Mouse (Mus musculus) frontal cortex, postnatal 25 days (tissue): ENCODE data around the gene Gins2.

Experiments used
- DNase-seq, 2 experiments: peaks; one replicate each; pipeline ENCODE4 v3.0.0; 2022; ENCODE audit warnings: low spot score in 2 of 2

Gins2 gene

DNA sequence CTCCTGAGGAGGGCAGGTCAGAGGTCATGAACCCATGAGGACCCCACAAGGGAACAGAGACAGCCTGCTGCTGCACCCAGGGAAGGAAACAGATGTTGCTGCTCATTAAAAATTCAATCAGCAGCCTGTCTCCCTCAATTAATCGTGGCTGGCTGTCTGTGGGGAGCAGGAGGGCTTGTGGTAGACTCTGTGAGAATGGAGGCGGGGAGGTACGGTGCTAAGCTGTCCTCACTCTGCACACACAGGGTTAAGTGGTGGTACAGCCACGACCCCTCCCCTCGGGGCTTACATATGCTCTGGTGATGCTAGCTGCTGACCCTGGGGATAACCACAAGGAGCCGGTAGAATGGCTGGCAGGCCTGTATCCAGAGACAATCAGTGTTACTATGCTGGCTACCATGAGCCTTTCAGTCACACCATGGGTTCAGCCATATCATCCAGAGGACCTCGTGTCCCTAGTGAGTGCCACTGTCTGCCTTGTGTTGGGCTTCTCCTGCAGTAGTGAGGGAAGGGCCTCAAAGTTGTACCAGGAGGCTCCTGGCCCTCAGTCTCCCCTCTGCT, 23.9 kb downstream of the Gins2 start:
- DNase-seq = no peak

DNA sequence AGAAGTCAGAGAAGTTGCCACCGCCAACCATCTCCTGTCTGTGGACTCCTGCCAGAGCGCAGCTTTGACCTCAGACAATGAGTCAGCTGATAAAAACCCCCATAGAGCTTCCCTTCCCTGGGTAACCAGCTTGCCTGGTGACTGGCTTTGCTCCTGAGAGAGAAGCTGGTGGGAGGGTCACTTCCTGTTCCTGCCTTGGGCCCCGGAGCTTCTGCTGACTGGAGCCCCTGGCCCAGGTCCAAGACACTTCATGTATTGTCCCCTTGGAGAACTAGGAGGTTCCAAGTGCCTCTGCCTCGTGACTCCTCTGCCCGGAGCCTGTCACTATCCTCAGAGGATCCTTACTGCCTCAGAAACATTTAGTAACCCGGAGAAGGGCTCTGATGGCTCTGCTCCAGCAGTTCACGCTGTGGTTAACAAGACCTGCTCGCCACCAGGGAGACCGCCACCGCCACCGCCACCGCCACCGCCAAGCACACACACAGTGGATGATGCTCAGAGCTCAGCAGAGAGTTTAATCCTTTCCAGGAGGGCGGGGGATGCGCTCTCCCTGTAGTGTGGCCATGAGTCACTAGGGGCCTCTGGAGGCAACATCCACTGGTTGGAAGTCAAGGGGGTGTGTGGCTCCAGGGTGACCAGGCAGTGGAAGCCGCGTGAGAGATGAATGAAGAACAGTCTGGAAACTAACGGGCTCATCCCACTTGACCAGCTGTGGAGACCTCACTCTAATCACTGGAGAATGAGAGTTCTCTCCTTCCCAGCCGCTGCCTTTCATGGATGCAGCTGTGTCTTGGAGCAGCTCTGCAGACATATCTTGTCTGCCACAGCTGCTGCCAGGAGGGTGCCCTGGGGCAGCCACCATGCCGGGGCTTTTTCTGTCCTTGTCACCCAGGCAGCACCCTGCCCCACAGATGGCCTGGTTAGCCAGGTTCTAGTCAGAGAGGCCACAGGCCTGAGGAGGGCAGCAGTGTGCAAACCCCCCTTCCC, 25.0 kb downstream of the Gins2 start:
- DNase-seq = peak in 1 of 2 experiments; percentile 52

DNA sequence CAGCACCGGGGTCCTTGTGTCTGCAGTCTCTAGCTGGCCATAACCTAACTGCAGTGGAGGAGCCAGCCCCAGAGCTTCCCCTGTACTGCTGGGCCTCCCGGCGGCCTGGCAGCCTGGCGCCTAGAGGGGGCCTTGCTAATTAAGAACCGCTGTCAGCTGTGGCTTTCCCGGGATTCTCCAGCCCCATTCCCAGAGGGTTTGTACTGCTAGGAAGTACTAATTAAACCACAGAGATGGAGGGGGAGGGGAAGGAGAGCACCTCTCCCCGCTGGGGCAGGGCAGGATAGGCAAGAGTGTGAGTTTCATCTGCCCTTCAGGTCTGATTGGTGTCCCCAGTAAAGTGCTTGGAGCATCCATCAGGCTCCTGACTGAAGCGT, 25.8 kb downstream of the Gins2 start:
- DNase-seq = no peak

DNA sequence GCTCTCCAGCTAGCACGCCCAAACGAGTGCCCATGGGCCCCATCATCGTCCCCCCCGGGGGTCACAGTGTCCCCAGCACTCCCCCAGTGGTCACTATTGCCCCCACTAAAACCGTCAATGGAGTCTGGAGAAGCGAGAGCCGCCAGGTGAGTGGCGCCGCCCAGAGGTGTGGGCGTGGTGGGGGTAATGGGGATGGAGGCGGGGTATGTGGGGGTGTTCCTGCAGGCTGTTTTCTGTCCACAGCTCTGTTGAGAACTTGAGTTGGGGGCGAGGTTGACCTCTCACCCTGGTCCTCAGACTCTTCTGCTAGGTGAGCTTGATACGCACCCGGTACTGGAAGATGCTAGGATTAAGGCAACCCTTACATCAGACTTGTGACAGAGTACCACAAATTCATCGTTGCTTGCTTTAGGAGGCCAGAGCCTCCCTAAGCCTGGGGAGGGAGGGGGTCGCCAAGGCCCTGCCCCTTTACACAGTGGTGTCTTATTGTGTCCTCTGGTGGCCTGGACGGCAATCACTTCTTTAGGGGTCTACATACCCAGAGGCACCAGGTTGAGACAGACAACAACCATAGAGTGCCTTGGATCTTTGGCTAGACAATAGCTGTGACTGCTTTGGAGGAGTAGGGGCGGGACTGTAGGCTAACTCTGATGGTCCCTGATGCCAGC, 26.3 kb downstream of the Gins2 start:
- no peak for DNase-seq

DNA sequence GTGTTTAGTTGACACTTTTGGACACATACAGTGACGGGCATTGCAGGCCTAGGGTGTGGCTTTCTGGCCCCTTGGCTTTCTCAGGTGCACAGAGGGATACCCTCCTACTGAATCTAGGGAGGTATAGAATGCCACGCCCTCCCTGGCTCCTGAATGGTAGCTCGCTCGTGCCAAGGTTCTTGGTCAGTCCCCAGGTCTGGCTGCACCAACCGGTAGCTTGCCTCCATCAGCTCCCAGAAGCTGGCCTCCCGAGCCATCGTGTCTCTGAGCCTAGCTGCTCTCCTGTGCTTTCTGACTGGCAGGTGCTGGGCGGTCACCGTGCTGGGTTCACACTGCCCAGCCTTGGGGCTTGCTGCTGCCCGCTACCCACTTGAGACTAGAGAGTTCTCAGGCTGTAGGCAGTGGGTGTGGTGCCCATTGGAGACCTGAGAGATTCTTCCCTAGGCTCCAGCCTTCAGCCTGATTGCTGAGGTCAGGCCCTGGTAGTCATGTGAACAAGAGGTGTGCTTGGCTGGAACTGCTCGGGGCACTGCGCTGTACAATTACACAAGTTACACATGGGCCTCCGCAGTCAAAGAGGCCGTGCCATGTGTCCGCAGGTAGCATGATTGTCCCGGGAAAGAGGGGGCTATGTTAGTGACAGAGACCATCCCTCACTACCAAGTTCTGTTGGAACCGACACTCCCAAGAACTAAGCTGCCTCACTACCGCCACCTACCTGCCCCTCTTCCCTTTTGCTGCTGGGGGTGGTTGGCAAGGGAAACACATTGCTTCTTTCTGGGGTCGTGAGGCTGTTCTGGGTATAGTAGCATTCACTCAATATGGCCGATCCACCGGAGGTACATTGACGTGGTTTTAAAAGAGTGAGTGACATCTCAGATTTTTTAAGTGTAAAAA, 27.3 kb downstream of the Gins2 start:
- no peak for DNase-seq

DNA sequence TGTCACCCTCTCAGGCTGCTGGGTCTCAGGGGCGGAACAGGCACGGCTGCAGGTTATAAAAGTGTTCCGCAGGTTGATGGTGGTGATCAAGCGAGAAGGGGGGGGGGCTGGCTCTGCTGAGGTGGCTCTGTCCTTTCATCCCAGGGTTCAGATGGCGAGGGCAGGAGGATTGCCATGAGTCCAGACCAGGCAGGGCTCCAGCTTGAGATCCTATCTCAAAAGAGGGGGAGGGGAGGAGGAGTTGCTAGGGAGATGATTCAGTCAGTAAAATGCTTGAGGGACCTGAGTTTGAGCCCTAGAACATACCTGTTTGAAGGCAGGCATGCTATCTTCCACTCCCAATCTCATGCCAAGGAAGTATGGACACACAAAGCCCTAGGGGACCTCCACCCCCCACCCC, 28.6 kb downstream of the Gins2 start:
- DNase-seq = no peak

DNA sequence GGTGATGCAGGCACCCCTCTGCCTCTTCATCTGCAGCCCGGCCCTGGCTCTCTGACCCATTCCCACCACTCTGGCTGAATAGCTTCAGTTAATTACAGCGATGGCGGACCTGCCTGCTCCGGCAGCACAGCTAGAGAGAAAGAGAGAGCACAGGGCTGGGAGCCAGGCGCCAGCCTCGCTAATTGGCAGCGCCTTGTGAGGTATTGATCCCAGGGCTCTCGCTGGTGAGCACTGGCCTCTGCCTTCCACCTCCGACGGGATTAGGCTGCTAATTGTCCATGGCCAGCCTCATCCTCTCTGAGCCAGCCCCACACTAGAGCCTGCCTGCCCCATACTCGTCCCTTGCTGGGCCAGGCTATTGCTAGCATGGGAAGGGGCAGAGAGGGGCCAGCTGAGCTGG, 29.4 kb downstream of the Gins2 start:
- no peak for DNase-seq

DNA sequence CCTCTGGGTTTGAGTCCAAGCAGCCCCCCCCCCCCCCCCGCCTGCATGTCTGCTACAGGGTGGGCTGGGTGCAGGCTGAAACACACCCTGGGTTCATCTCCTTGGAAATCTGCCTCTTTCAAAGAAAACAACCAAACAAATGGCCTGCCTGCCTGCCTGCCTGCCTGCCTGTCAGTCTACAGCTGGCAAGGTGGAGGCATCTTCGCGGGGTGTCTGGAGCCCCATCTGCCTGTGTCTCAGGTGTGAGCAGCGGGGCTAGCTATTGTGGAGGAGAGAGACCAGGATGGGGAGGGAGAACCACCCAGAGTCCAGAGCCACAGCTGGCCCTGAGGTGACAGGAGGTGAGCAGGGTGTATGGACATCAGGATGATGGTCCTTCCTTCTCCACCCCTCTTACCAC, 30.9 kb downstream of the Gins2 start:
- no peak for DNase-seq

DNA sequence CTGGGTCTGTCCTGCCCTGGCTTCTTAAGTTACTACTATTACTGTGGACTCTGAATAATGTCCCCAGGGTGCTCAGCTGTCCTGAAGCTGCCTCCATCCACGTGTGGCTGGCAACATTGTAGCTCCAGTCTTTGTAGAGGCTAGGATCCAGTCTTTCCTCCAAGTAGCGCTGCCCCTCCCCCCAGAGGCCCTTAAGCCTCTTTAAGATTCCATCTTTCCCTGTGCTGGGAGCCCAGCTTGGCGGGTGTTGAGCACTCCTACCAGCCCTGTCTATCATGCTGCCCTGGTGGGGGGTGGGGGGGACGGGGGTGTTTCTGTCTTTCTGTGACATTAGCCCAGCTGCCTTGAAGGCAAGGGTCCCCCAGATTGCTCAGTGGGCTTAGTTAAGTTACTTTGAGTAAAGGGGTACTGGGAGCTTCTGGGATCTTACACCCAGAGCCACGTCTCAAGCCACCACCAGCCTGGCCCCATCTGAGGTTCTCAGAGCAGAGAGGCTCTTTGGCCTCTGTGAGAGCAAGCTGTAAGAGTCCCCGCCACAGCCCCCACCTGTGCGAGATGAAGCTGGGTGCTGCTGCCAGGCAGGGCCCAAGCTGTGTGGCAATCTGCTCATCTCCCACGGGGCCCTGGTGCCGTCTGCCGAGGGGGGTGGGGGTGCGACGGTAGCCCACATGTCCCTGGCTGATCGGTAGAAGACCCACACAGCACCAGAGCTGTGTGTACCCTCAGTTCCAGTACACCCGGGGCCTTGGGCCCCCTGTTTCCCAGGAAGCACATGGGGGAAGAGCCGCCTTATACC, 31.7 kb downstream of the Gins2 start:
- DNase-seq = peak; percentile 55 to 61

DNA sequence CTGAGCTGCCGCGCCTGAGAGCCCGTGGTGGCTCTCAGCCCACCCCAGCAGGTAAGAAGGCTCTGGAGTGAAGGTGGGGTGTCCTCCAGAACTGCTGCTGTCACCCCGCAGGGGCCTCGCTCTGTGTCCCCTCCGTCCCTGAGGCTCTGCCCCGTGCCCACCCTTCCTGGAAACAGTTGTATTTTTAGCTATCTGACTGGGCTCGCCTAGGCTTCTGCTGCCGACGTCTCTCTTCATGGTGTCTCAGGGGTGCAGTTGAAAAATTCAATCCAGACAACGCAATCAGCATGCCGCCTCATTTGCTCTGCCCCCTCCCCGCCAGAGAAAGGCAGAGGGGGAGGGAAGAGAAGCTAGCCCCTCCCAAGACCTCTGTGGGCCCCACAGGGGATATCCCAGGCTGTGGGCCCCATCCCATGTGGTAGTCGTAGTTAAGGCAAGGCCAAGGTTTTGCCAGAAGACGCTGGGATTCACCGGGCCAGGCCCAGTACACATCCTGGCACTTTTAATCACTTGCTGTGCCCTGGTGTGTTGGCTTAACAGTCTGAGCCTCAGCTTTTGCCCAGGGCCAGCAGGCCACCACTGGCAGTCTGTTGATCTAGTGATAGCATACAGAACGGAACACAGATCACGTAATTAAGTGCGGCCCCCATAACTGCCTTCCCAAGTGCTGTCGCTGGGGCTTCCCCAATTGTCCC, 32.8 kb downstream of the Gins2 start:
- no peak for DNase-seq

DNA sequence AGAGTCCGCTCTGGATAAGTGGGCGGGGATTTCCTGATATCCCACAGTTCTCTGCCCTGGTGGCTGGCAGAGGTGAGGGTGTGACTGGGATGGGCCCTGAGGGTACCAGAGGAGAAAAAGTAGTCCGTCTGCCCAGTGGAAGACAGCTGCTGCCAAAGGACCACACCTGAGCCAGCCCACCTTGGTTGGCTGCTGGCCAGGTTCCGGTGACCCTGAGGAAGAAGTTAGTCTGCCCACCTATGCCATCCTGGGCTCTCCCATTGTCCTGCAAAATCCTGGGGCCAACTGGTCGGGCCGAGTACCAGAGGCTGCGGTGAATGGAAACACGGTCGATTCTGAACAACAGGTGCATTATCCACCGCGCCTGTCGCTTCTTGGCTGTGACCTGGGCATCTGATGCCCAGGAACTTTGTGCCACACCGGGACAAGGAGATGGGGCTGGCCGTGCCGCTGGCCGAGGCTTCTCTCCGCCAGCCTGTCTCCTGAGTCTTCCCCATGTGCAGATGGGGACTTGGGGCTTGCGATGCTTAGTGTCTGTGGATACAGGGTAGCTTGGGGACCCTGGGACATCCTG, 34.6 kb downstream of the Gins2 start:
- DNase-seq = no peak

DNA sequence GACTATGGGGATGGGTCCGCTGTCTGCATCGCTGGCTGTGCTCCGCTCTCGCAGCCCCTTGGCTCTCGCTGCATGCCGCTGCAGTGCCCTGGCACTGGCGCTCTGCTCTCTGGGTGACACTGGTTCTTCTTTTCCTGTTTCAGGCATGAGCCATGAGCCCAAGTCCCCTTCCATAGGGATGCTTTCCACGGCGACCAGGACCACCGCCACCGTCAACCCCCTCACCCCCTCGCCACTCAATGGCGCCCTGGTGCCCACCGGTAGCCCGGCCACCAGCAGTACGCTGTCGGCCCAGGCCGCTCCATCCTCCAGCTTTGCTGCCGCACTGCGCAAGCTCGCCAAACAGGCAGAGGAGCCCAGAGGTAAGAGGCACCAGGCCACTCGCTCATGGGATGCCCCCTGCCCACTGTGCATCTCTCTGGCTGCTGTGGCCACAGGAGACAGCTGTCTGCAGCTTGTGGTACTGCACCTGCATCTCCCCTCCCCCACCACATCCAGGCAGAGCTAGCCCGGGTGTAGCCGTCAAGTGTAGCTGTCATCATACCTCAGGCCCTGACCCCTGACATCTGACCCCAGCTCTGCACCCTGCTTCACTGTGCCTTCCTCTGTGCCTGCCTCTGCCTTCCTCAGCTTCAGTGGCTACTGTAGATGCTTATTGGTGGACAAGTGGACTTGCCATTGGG, 35.5 kb downstream of the Gins2 start:
- DNase-seq = no peak

DNA sequence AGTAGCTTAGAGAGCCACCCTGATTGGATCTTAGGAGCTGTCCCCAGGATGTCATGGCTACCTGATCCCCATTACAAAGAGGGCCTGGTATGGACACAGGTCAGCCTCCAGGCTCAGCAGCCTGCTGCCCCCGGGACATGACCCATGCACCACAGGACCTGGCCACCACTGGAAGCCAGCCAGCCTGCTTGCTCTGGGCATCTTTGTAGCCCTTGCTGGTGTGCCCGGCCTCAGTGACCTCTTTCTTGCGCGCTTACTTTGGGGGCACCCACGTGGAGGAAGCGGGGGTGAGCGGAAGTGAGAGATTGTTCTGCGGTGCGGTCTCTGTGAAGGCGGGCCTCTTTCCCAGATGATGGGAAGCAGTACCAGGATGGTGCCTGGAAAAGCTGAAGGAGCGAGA, 36.6 kb downstream of the Gins2 start:
- no peak for DNase-seq

DNA sequence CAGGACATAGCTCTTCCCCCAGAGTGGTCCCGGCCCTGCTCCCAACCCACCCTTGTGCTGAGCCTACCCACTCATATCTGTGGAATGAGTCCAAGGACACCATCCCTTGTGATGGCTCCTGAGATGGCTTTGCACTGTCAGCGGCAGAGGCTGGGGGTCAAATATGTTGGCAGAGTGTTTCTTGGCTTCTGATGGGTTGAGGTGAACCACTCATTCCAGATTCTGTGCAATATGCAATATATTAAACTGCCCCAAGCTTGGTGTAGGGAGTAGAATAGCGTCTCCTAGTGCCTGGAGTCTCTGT, 37.5 kb downstream of the Gins2 start:
- no peak for DNase-seq

DNA sequence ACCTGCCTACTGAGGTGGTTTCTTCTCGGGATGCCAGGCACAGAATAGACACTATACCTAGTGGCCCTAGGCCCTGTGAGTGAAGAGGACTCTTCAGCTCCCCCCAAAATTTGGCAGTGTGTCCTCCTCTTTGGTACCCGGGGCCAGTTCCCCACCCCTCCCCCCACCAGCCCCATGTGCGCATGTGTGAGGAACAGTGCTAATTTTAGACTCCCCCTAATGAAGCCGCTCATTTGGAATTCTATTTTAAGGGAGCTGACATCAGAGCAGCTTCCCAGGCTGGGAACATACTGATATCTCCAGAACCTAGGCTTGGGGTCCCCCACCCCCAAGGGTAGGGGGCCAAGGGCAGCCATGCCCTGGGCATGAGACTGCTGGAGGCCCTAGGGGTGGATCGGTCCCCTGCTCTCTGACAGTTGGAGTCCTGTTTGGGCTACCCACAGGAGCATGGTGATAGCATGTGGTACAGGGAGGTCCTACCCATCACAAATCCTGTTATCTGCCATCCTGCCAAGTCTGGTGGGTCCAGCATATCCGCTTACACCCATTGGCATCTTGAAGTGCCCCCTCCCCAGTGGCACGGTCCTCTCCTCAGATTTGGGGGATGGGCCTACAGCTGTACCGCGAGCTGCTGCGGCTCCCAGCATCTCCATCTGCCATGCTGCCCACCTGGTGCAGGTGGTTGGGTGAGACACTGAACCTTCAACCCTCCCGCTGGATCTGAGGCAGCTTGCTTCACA, 38.0 kb downstream of the Gins2 start:
- DNase-seq = no peak

DNA sequence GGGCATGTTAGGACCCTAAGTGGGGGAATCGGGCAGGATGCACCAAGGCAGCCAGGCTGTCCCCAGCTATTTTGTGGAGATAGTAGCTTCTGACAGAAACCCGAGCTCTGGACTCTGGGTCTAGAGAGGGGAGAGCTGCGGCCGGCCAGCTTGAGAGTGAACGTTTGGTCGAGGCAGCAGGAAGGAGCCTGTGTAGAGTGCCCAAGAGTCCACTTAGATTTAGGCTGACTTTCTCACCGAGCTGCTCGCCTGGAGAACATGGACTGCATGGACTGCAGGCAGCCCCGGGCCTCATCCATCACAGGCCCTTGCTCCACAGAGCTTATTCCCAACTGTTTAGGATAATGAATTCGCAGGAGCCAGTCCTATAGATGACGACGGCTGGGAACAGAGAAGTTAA, 38.7 kb downstream of the Gins2 start:
- DNase-seq = no peak

DNA sequence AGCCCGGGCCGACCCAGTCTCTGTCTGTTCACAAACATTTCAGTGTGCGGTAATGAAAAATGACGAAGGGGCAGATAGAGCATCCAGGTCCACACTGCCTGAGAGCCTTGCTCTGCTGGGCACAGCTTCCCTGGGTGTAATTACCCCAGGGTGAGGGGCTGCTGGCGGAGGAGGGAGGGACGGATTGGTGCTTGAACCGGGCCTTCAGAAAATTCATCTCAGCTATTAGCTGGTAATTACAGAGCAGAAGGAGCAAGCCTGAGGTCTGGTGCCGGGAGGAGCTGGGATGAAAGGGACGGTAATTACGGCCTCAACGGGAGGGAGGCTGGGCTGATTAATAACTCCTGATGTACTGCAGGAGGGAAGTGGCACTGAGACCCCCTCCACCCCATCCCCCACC, 39.2 kb downstream of the Gins2 start:
- no peak for DNase-seq

DNA sequence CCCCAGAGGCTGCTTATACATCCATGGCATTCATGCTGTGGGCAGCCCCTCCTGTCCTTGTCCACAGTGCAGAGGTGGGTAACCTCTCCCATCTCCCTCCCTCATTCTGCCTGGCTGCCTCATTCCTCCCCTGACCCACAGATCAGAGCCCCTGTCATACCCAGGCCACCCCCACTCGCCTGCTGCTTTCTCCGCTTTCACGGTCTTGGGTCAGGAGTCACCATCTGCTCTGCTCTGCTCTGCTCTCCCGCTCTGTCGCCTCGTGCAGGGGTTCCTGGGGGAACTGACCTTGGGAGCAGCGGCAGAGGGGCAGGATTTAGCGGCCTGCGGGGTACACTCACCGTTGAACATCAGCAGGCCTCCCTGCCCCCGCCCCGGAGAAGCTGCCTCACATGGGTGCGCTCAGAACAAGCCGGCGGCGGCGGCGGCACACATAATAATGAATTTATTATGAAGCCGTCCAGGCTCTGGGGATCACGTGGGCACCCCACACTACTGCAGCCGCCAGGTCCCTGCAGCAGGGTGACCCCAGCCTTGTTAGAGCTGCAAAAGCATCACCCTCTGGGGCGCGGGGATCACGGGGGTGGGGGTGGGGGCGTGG, 39.7 kb downstream of the Gins2 start:
- no peak for DNase-seq
